Mouse (Mus musculus) MEL (cell line): ENCODE results near the gene Hook1. TPM values are rescaled to one million over a fixed set of nuclear protein-coding genes. Genes with fewer than 3 reads are reported as not detected.

ENCODE experiments used
- DNase-seq: peaks from one replicate; pipeline ENCODE4 v3.0.0; 2011; ENCODE audit warnings: low read depth, low spot score
- H3K27ac ChIP-seq: 2 replicates; pipeline ENCODE4 v1.5.1; 2012; ENCODE audit warnings: low read depth, mild to moderate bottlenecking, control low read depth, low read length, moderate library complexity; ENCODE audit not compliant: control insufficient read depth
- H3K27me3 ChIP-seq, 2 experiments: fragments of 150-350 bp in 1 of 2; sonication (generic) in 1 of 2; 2 replicates each; pipeline ENCODE4 v1.6.1; 2012; ENCODE audit warnings: low read length in 2 of 2, mild to moderate bottlenecking in 2 of 2, improper control_type of control experiment in 1 of 2, moderate library complexity in 1 of 2; ENCODE audit not compliant: insufficient read depth in 2 of 2, control insufficient read depth in 1 of 2
- H3K36me3 ChIP-seq, 2 experiments: 2 replicates each; pipeline ENCODE4 v1.6.1; 2012 to 2014; ENCODE audit warnings: low read length in 2 of 2, improper control_type of control experiment in 1 of 2, inconsistent platforms in 1 of 2, mild to moderate bottlenecking in 1 of 2; ENCODE audit not compliant: insufficient read depth in 2 of 2, control insufficient read depth in 1 of 2
- H3K4me1 ChIP-seq, 2 experiments: fragments of 150-350 bp in 1 of 2; sonication (generic) in 1 of 2; 2 replicates each; pipeline ENCODE4 v1.6.1; 2012; ENCODE audit warnings: low read length in 2 of 2, improper control_type of control experiment in 1 of 2, mild to moderate bottlenecking in 1 of 2; ENCODE audit not compliant: insufficient read depth in 2 of 2, control insufficient read depth in 1 of 2
- H3K4me3 ChIP-seq, 2 experiments: fragments of 150-350 bp in 1 of 2; sonication (generic) in 1 of 2; 2 replicates each; pipeline ENCODE4 v1.5.1; 2012; ENCODE audit warnings: low read depth in 2 of 2, low read length in 2 of 2, mild to moderate bottlenecking in 2 of 2, moderate library complexity in 2 of 2, control low read depth in 1 of 2, improper control_type of control experiment in 1 of 2; ENCODE audit not compliant: control insufficient read depth in 1 of 2, insufficient read depth in 1 of 2
- H3K79me2 ChIP-seq: 2 replicates; pipeline ENCODE4 v1.6.1; 2012; ENCODE audit warnings: mild to moderate bottlenecking, low read length, moderate library complexity; ENCODE audit not compliant: control insufficient read depth, poor library complexity, insufficient read depth
- H3K9ac ChIP-seq: 2 replicates; pipeline ENCODE4 v1.6.1; 2012; ENCODE audit warnings: low read depth, mild to moderate bottlenecking, control low read depth, low read length, moderate library complexity; ENCODE audit not compliant: control insufficient read depth, poor library complexity, severe bottlenecking
- H3K9me3 ChIP-seq: fragments of 150-350 bp; sonication (generic); replicated peaks from 2 replicates; pipeline ENCODE4 v1.6.1; 2012; ENCODE audit warnings: mild to moderate bottlenecking, low read length, improper control_type of control experiment, moderate library complexity; ENCODE audit not compliant: insufficient read depth
- CHD1 ChIP-seq: IDR thresholded peaks from 2 replicates; pipeline ENCODE4 v1.6.1; 2012; ENCODE audit warnings: low read depth, mild to moderate bottlenecking, inconsistent platforms, low read length, improper control_type of control experiment
- CHD2 ChIP-seq: IDR thresholded peaks from 2 replicates; pipeline ENCODE4 v1.6.1; 2011; ENCODE audit warnings: low read length, improper control_type of control experiment
- E2F4 ChIP-seq: IDR thresholded peaks from 2 replicates; pipeline ENCODE4 v1.6.1; 2011; ENCODE audit warnings: low read depth, low read length, improper control_type of control experiment, borderline replicate concordance
- ELF1 ChIP-seq: IDR thresholded peaks from 2 replicates; pipeline ENCODE4 v1.6.1; 2014; ENCODE audit warnings: low read depth, mild to moderate bottlenecking, inconsistent platforms, low read length, improper control_type of control experiment, moderate library complexity
- EP300 ChIP-seq, 2 experiments: IDR thresholded peaks; 2 replicates each; pipeline ENCODE4 v1.6.1; 2011; ENCODE audit warnings: improper control_type of control experiment in 2 of 2, low read length in 2 of 2, low read depth in 1 of 2, mild to moderate bottlenecking in 1 of 2
- GATA1 ChIP-seq: IDR thresholded peaks from 2 replicates; pipeline ENCODE4 v1.6.1; 2011; ENCODE audit warnings: low read depth, low read length, improper control_type of control experiment
- KAT2A ChIP-seq: conservative IDR thresholded peaks from 2 replicates; pipeline ENCODE4 v1.6.1; 2012; ENCODE audit warnings: low read depth, low read length, improper control_type of control experiment, inconsistent platforms
- MAFK ChIP-seq: IDR thresholded peaks from 2 replicates; pipeline ENCODE4 v1.6.1; 2011; ENCODE audit warnings: low read depth, mild to moderate bottlenecking, low read length, improper control_type of control experiment, borderline replicate concordance
- MAX ChIP-seq: IDR thresholded peaks from 2 replicates; pipeline ENCODE4 v1.6.1; 2011; ENCODE audit warnings: low read length, improper control_type of control experiment
- MAZ ChIP-seq: IDR thresholded peaks from 2 replicates; pipeline ENCODE4 v1.6.1; 2012; ENCODE audit warnings: low read depth, mild to moderate bottlenecking, inconsistent platforms, low read length, improper control_type of control experiment
- MXI1 ChIP-seq: IDR thresholded peaks from 2 replicates; pipeline ENCODE4 v1.6.1; 2011; ENCODE audit warnings: mild to moderate bottlenecking, low read depth, low read length, improper control_type of control experiment
- MYC ChIP-seq: IDR thresholded peaks from 2 replicates; pipeline ENCODE4 v1.6.1; 2011; ENCODE audit warnings: low read depth, mild to moderate bottlenecking, low read length, improper control_type of control experiment, moderate library complexity
- NRF1 ChIP-seq: IDR thresholded peaks from 2 replicates; pipeline ENCODE4 v1.6.1; 2014; ENCODE audit warnings: low read depth, mild to moderate bottlenecking, inconsistent platforms, low read length, improper control_type of control experiment, moderate library complexity; ENCODE audit not compliant: poor library complexity, insufficient read depth, severe bottlenecking
- POLR2A ChIP-seq, 2 experiments: IDR thresholded peaks; 2 replicates each; pipeline ENCODE4 v1.6.1; 2011 to 2012; ENCODE audit warnings: low read length in 2 of 2, mild to moderate bottlenecking in 2 of 2, control low read depth in 1 of 2, improper control_type of control experiment in 1 of 2, low read depth in 1 of 2, moderate library complexity in 1 of 2; ENCODE audit not compliant: control insufficient read depth in 1 of 2, insufficient read depth in 1 of 2, poor library complexity in 1 of 2
- POLR2AphosphoS2 ChIP-seq: IDR thresholded peaks from 2 replicates; pipeline ENCODE4 v1.6.1; 2011; ENCODE audit warnings: low read length, improper control_type of control experiment
- TBP ChIP-seq: IDR thresholded peaks from 2 replicates; pipeline ENCODE4 v1.8.0; 2011; ENCODE audit warnings: low read depth, low read length, improper control_type of control experiment
- USF1 ChIP-seq: IDR thresholded peaks from 2 replicates; pipeline ENCODE4 v1.6.1; 2014; ENCODE audit warnings: low read depth, mild to moderate bottlenecking, inconsistent platforms, low read length, improper control_type of control experiment, moderate library complexity
- ZKSCAN1 ChIP-seq: IDR thresholded peaks from 2 replicates; pipeline ENCODE4 v1.6.1; 2012; ENCODE audit warnings: low read depth, mild to moderate bottlenecking, inconsistent platforms, low read length, improper control_type of control experiment, moderate library complexity
- ZNF384 ChIP-seq: IDR thresholded peaks from 2 replicates; pipeline ENCODE4 v1.6.1; 2012; ENCODE audit warnings: low read depth, mild to moderate bottlenecking, inconsistent platforms, low read length, improper control_type of control experiment
- polyA plus RNA-seq, 2 experiments: library from polyadenylated mRNA; stranded (reverse) in 1 of 2; unstranded in 1 of 2; fragments of >175 nt in 1 of 2; fragments of >200 nt in 1 of 2; gene quantifications; 2 replicates each; pipeline versions ENCODE4 v1.2.1 to v1.2.4; 2012; ENCODE audit warnings: low replicate concordance in 2 of 2, low read depth in 1 of 2; ENCODE audit not compliant: insufficient read length in 2 of 2, insufficient read depth in 1 of 2, missing spikeins in 1 of 2
- total RNA-seq: library from RNA; depleted of rRNA; stranded (reverse); fragments of 300-350 nt; gene quantifications from 2 replicates; pipeline ENCODE4 v1.2.3, GENCODE M21; 2012

Gene Hook1
- total and polyA plus RNA-seq, 3 experiments = not detected

GRCm38 (mm10) chr4:95929936-95930335 is 37.1 kb upstream of the Hook1 start:
- TF ChIP-seq ELF1 = no peak
- no peak for TF ChIP-seq E2F4

GRCm38 (mm10) chr4:95931331-95931730 is 35.7 kb upstream of the Hook1 start:
- DNase-seq = no peak
- Histone ChIP-seq H3K4me3 (no peak overlapping the region), H3K36me3 (no peaks in the 10 kb centered on the region), H3K9me3 (no peaks in the 10 kb centered on the region), H3K27ac (no peak overlapping the region), H3K4me1 (no peaks in the 10 kb centered on the region), H3K79me2 (no peaks in the 10 kb centered on the region), H3K9ac (no peak overlapping the region), H3K27me3 (no peaks in the 10 kb centered on the region)
- TF ChIP-seq CHD1 (no peak), EP300 (IDR thresholded peaks at IDR 0.05; ENCODE audit: low read depth in 1 of 2, low read length in 2 of 2) (no peak), POLR2A (IDR thresholded peaks at IDR 0.05; ENCODE audit: control insufficient read depth in 1 of 2, insufficient read depth in 1 of 2, low read depth in 1 of 2, low read length in 2 of 2, poor library complexity in 1 of 2) (no peak), MAZ (no peak), USF1 (no peak), GATA1 (no peak), ZNF384 (no peak), MAX (no peak), ZKSCAN1 (no peak), MXI1 (no peak), POLR2AphosphoS2 (no peak), TBP (no peak), KAT2A (no peak), MAFK (no peak), MYC (no peak), NRF1 (no peak), E2F4 (no peak), CHD2 (no peak)

More at GRCm38 (mm10) chr4:95929936-95930335, 37.1 kb upstream of the Hook1 start:
- no peak for DNase-seq
- no peaks in the 10 kb centered on the region for H3K36me3 ChIP-seq
- no peaks in the 10 kb centered on the region for H3K9me3 ChIP-seq
- no peaks in the 10 kb centered on the region for H3K27me3 ChIP-seq
- no peak overlapping the region for H3K4me3 ChIP-seq
- no peak overlapping the region for H3K27ac ChIP-seq
- H3K9ac ChIP-seq = no peak overlapping the region
- no peaks in the 10 kb centered on the region for H3K4me1 ChIP-seq
- H3K79me2 ChIP-seq = no peaks in the 10 kb centered on the region
